Mouse (Mus musculus) MEL (cell line): ENCODE results near the gene Olfr97.

Experiments used
- CTCF ChIP-seq, 3 experiments: IDR thresholded peaks in 2 of 3; conservative IDR thresholded peaks in 1 of 3; 2 replicates each; pipeline ENCODE4 v1.5.1; 2011 to 2012; ENCODE audit warnings: low read length in 3 of 3, low read depth in 2 of 3, mild to moderate bottlenecking in 2 of 3, improper control_type of control experiment in 1 of 3, inconsistent platforms in 1 of 3, mixed read lengths in 1 of 3, moderate library complexity in 1 of 3; ENCODE audit not compliant: control insufficient read depth in 1 of 3, insufficient read depth in 1 of 3, poor library complexity in 1 of 3, severe bottlenecking in 1 of 3
- MYB ChIP-seq: IDR thresholded peaks from 2 replicates; pipeline ENCODE4 v1.6.1; 2011; ENCODE audit warnings: mild to moderate bottlenecking, low read depth, low read length, improper control_type of control experiment
- POLR2A ChIP-seq, 2 experiments: IDR thresholded peaks; 2 replicates each; pipeline ENCODE4 v1.6.1; 2011 to 2012; ENCODE audit warnings: low read length in 2 of 2, mild to moderate bottlenecking in 2 of 2, control low read depth in 1 of 2, improper control_type of control experiment in 1 of 2, low read depth in 1 of 2, moderate library complexity in 1 of 2; ENCODE audit not compliant: control insufficient read depth in 1 of 2, insufficient read depth in 1 of 2, poor library complexity in 1 of 2
- POLR2AphosphoS2 ChIP-seq: IDR thresholded peaks from 2 replicates; pipeline ENCODE4 v1.6.1; 2011; ENCODE audit warnings: low read length, improper control_type of control experiment
- SIN3A ChIP-seq: IDR thresholded peaks from 2 replicates; pipeline ENCODE4 v1.6.1; 2012; ENCODE audit warnings: low read length, improper control_type of control experiment, inconsistent platforms
- SMC3 ChIP-seq: IDR thresholded peaks from 2 replicates; pipeline ENCODE4 v1.6.1; 2011; ENCODE audit warnings: low read depth, low read length, improper control_type of control experiment
- USF1 ChIP-seq: IDR thresholded peaks from 2 replicates; pipeline ENCODE4 v1.6.1; 2014; ENCODE audit warnings: low read depth, mild to moderate bottlenecking, inconsistent platforms, low read length, improper control_type of control experiment, moderate library complexity

- TF ChIP-seq SIN3A (peak; percentile 47; the same call in 1 of the 2 replicates), POLR2AphosphoS2 (no peak), USF1 (no peak), POLR2A (IDR thresholded peaks at IDR 0.05; ENCODE audit: control insufficient read depth in 1 of 2, insufficient read depth in 1 of 2, low read depth in 1 of 2, low read length in 2 of 2, poor library complexity in 1 of 2) (no peak), MYB (no peak), CTCF (IDR thresholded peaks at IDR 0.05 in 2 of 3, conservative IDR thresholded peaks at IDR 0.05 in 1 of 3; ENCODE audit: control insufficient read depth in 1 of 3, insufficient read depth in 1 of 3, low read depth in 2 of 3, low read length in 3 of 3, poor library complexity in 1 of 3, severe bottlenecking in 1 of 3) (peak in 2 of 3 experiments; percentile 90 to 98; a peak in 5 of 6 replicates), SMC3 (peak; percentile 98)
These were observed 33.8 kb downstream of the Olfr97 start for GRCm38 (mm10) chr17:37203206-37203916.
